Mouse (Mus musculus) cerebellum, adult 2 months (tissue): ENCODE measurements at regions not wholly inside any gene's neighbourhood (a gene's known extent, or its start where the extent isn't known, plus 50 kb on each side); places are given as distances from the start of the nearest gene placed in this dataset.

Experiments
- CTCF ChIP-seq: fragments of 200-500 bp; IDR thresholded peaks from 2 replicates; pipeline ENCODE4 v1.5.1; 2011; ENCODE audit warnings: low read depth, mild to moderate bottlenecking, control low read depth, low read length, moderate library complexity, borderline replicate concordance; ENCODE audit not compliant: insufficient read depth
- POLR2A ChIP-seq: fragments of 200-500 bp; IDR thresholded peaks from 2 replicates; pipeline ENCODE4 v1.6.1; 2011; ENCODE audit warnings: low read length, control low read depth, borderline replicate concordance; ENCODE audit not compliant: insufficient read depth

DNA sequence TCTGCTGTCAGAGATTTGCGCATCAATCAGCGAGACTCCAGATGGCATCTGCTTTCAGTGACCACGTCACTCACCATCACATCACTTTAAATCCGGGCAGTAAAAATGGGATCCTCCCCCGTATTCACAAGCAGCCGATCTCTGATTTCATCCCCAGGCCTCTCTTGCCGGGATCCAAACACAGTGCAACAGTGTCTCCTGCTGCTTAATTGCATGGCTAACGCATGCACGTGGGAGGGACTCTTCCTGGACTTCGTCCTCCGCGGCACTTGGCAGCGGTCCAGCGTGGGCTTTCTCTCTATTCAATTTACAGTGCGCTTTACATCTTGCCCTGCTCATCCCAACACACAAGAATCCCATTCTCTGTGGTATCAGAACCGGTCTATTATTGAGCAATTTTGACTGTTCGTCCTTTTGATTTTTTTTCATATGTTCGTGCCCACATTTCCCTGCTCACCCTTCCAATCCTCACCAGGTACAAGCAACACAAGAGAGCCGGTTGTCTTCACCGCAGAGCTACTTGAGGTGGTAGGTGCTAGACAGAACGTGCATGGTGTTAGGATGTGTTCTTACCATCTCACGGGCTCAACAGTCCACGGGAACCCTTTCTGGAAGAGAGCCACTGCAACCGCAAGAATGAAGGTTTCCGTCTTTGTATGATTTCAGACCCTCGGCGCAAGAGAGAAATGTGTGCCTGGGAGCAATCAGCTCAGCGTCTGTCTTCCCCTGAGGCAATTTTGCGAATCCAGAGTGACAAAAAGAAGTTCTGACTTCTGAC, 109.3 kb downstream of the Tbx4 start:
- TF ChIP-seq CTCF: no peak
- no peak for TF ChIP-seq POLR2A
